Mouse (Mus musculus) hindlimb bud, embryonic 11.5 days (tissue): ENCODE measurements at regions not wholly inside any gene's neighbourhood (a gene's known extent, or its start where the extent isn't known, plus 50 kb on each side); places are given as distances from the start of the nearest gene placed in this dataset.
A peak's percentile ranks its signal among the peaks of the same experiment; 100 is the strongest.

Source experiments
- DNase-seq: peaks from one replicate; pipeline ENCODE4 v3.0.0-alpha.2; 2012; ENCODE audit warnings: low read depth, low spot score; ENCODE audit errors: extremely low spot score

GRCm38 (mm10) chr2:143419791-143420190 lies 126.2 kb upstream of the Pcsk2 start:
- DNase-seq, result no peak

GRCm38 (mm10) chr2:143450680-143451079 lies 95.3 kb upstream of the Pcsk2 start:
- no peak for DNase-seq

GRCm38 (mm10) chr2:143451256-143451655 lies 94.7 kb upstream of the Pcsk2 start:
- DNase-seq, result no peak

GRCm38 (mm10) chr2:143451661-143452060 lies 94.3 kb upstream of the Pcsk2 start:
- peak; percentile 12 for DNase-seq

- no peak for DNase-seq
Measured at GRCm38 (mm10) chr2:143467936-143468335, 78.0 kb upstream of the Pcsk2 start.

GRCm38 (mm10) chr2:143471394-143471793 lies 74.6 kb upstream of the Pcsk2 start:
- no peak for DNase-seq

GRCm38 (mm10) chr2:143490830-143491229 lies 55.1 kb upstream of the Pcsk2 start:
- no peak for DNase-seq
